Mouse (Mus musculus) megakaryocyte progenitor cell, adult 5-6 weeks (primary cell): ENCODE results near the gene Gramd1b. TPM values are rescaled to one million over a fixed set of nuclear protein-coding genes. Genes with fewer than 3 reads are reported as not detected.

Experiments used
- ATAC-seq: replicated peaks from 2 replicates; pipeline ENCODE4 v1.8.0; 2016; ENCODE audit warnings: mild to moderate bottlenecking, moderate TSS enrichment, inconsistent platforms; ENCODE audit not compliant: poor library complexity
- total RNA-seq, 2 experiments: library from RNA; stranded (forward) in 1 of 2; stranded (reverse) in 1 of 2; fragments of 157-497, 149-512 nt in 1 of 2; fragments of 200-1000 nt in 1 of 2; gene quantifications; 2 replicates each; pipeline versions ENCODE4 v1.2.3 to v1.2.4; 2015 to 2017

Gene Gramd1b
- total RNA-seq (2015) (12.2 and 15.1 TPM in 2 replicates), total RNA-seq (2017) (6.7 and 15.5 TPM in 2 replicates)

- peak; percentile 56 for ATAC-seq
Observed at GRCm38 (mm10) chr9:40531027-40531621, at the start of gene Gramd1b. Gene Gramd1b (minus strand): TSS chr9:40531383.

- ATAC-seq, result no peak
Observed at GRCm38 (mm10) chr9:40578726-40579625, 47.8 kb upstream of the Gramd1b start.

GRCm38 (mm10) chr9:40577132-40577531, 45.9 kb upstream of the Gramd1b start:
- ATAC-seq, result peak; percentile 27

- peak; percentile 76 for ATAC-seq
Observed at GRCm38 (mm10) chr9:40575053-40575985, 44.1 kb upstream of the Gramd1b start.

GRCm38 (mm10) chr9:40571280-40571679, 40.1 kb upstream of the Gramd1b start:
- ATAC-seq, result peak; percentile 53

- no peak for ATAC-seq
Observed at GRCm38 (mm10) chr9:40568070-40568469, 36.9 kb upstream of the Gramd1b start.

GRCm38 (mm10) chr9:40563750-40564149, 32.6 kb upstream of the Gramd1b start:
- ATAC-seq, result peak; percentile 73

GRCm38 (mm10) chr9:40559646-40560045, 28.5 kb upstream of the Gramd1b start:
- ATAC-seq, result no peak

GRCm38 (mm10) chr9:40557796-40558195, 26.6 kb upstream of the Gramd1b start:
- no peak for ATAC-seq

GRCm38 (mm10) chr9:40556396-40556795, 25.2 kb upstream of the Gramd1b start:
- no peak for ATAC-seq

- ATAC-seq, result no peak
Observed at GRCm38 (mm10) chr9:40555243-40555642, 24.1 kb upstream of the Gramd1b start.

- ATAC-seq, result peak; percentile 46
Observed at GRCm38 (mm10) chr9:40547876-40548275, 16.7 kb upstream of the Gramd1b start.

- ATAC-seq, result no peak
Observed at GRCm38 (mm10) chr9:40545193-40545592, 14.0 kb upstream of the Gramd1b start.

- no peak for ATAC-seq
Observed at GRCm38 (mm10) chr9:40539588-40540140, 8.5 kb upstream of the Gramd1b start.

- no peak for ATAC-seq
Observed at GRCm38 (mm10) chr9:40537708-40538105, 6.5 kb upstream of the Gramd1b start.

- no peak for ATAC-seq
Observed at GRCm38 (mm10) chr9:40537044-40537707, 6.0 kb upstream of the Gramd1b start.

- peak; percentile 40 for ATAC-seq
Observed at GRCm38 (mm10) chr9:40530536-40530935, 647 bp downstream of the Gramd1b start.

GRCm38 (mm10) chr9:40528733-40529132, 2.5 kb downstream of the Gramd1b start:
- no peak for ATAC-seq

GRCm38 (mm10) chr9:40526928-40527327, 4.3 kb downstream of the Gramd1b start:
- peak; percentile 40; the same call in 1 of the 2 replicates for ATAC-seq

GRCm38 (mm10) chr9:40522156-40522555, 9.0 kb downstream of the Gramd1b start:
- no peak for ATAC-seq
